Mouse (Mus musculus): ENCODE data around the gene Acod1.

The Acod1 gene

GRCm38 (mm10) chr14:103102246-103102645, 55.5 kb downstream of the Acod1 start:
- DNase-seq (ENCODE audit: low read depth): no peak

GRCm38 (mm10) chr14:103102731-103103335, 56.1 kb downstream of the Acod1 start:
- no peak for DNase-seq (ENCODE audit: low read depth)
